Mouse (Mus musculus): ENCODE data around the gene Chrna7.

The Chrna7 gene

DNA sequence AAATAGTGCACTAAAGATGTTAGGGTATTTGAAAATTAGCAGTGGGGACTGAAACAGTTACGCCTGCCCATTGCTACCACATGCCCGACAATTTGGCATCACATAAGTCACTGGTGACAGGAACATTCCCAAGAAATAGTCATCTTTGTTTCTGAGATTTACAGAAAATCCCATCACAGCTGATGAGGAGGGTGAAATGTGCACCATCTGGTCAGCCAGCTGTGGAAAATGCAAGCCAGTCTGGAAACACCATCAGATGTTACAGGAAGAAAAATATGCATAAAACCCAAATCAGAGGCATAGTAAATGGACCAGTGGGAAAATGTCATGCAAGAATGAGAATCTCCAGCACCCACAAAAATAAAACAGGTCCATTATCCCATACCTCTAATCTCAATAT is 151.4 kb downstream of the Chrna7 start:
- peak; percentile 33 for DNase-seq
